8 mouse cellular contexts compared by ENCODE assay signal in the genomic region with DNA sequence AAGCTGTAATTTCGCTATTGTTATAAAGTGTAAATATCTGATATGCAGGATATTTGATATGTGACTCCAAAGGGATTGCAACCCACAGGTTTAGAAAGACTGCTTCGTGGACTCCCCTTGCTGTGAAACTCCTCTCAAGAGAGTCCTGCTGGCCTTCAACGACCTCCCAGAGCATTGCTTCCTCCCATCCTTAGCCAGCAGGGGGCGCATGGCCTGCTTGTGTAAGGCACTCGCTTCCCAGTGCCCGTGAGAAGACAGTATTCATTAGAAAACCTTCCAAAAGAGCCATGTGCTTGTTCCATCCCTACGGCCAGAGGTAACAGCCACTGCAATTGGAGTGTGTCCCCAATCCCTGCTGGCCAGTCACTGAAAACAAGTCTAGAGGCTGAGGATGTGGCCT. TPM values are rescaled to one million over a fixed set of nuclear protein-coding genes. Genes with fewer than 3 reads are reported as not detected.
A peak's percentile ranks its signal among the peaks of the same experiment; 100 is the strongest.
DNase-seq lines count a peak whose midpoint lies in the region; ATAC-seq and TF ChIP-seq lines count a peak whose summit lies in the region.

No protein-coding gene starts in this region.

- peaks cover 93% of the 10 kb centered on the region for H3K36me3 ChIP-seq in liver, embryonic 12.5 days
- peaks cover 64% of the 10 kb centered on the region for H3K36me3 ChIP-seq in kidney, postnatal 0 days (ENCODE audit: insufficient read depth, low read length)
- H3K36me3 ChIP-seq in liver, embryonic 11.5 days (ENCODE audit: control insufficient read depth, insufficient read depth, low read length), result peaks cover 45% of the 10 kb centered on the region

- H3K4me3 ChIP-seq in liver, embryonic 12.5 days, result no peak overlapping the region
- no peak overlapping the region for H3K4me3 ChIP-seq in kidney, postnatal 0 days (replicated peaks; ENCODE audit: low read depth, low read length)
- no peak overlapping the region for H3K4me3 ChIP-seq in liver, embryonic 11.5 days (ENCODE audit: low read depth, low read length)

- no peaks in the 10 kb centered on the region for H3K9me3 ChIP-seq in liver, embryonic 12.5 days (replicated peaks)
- no peaks in the 10 kb centered on the region for H3K9me3 ChIP-seq in kidney, postnatal 0 days (replicated peaks; ENCODE audit: low read length)
- H3K9me3 ChIP-seq in liver, embryonic 11.5 days (ENCODE audit: control insufficient read depth, low read length), result no peaks in the 10 kb centered on the region

- no peaks in the 10 kb centered on the region for H3K4me1 ChIP-seq in liver, embryonic 12.5 days
- 0 out of 2 replicates have a peak, but pooled peaks cover 3% of the 10 kb centered on the region for H3K4me1 ChIP-seq in kidney, postnatal 0 days (replicated peaks; ENCODE audit: insufficient read depth, low read length)
- H3K4me1 ChIP-seq in liver, embryonic 11.5 days (replicated peaks; ENCODE audit: control insufficient read depth, insufficient read depth, low read length), result no peaks in the 10 kb centered on the region

- no peak overlapping the region for H3K9ac ChIP-seq in liver, embryonic 12.5 days
- no peak overlapping the region for H3K9ac ChIP-seq in kidney, postnatal 0 days (ENCODE audit: low read depth, low read length)
- no peak overlapping the region for H3K9ac ChIP-seq in liver, embryonic 11.5 days (ENCODE audit: low read depth, low read length)

- no peak overlapping the region for H3K4me2 ChIP-seq in liver, embryonic 12.5 days
- H3K4me2 ChIP-seq in kidney, postnatal 0 days (ENCODE audit: low read length), result no peak overlapping the region
- H3K4me2 ChIP-seq in liver, embryonic 11.5 days, result no peak overlapping the region

- no peaks in the 10 kb centered on the region for H3K27me3 ChIP-seq in liver, embryonic 12.5 days (replicated peaks)
- no peaks in the 10 kb centered on the region for H3K27me3 ChIP-seq in kidney, postnatal 0 days (ENCODE audit: insufficient read depth, low read length)
- no peaks in the 10 kb centered on the region for H3K27me3 ChIP-seq in liver, embryonic 11.5 days (replicated peaks; ENCODE audit: control insufficient read depth, insufficient read depth, low read length)

- no peak overlapping the region for H3K27ac ChIP-seq in liver, embryonic 12.5 days
- H3K27ac ChIP-seq in kidney, postnatal 0 days, result no peak overlapping the region
- no peak overlapping the region for H3K27ac ChIP-seq in liver, embryonic 11.5 days (ENCODE audit: low read depth, low read length)

- peak; percentile 94 for TF ChIP-seq CTCF in kidney, postnatal 0 days (IDR thresholded peaks at IDR 0.05; ENCODE audit: low read depth)

- no peak for ATAC-seq in liver, embryonic 12.5 days
- no peak for ATAC-seq in kidney, postnatal 0 days (replicated peaks; ENCODE audit: low FRiP score, low read depth)
- no peak for ATAC-seq in liver, embryonic 11.5 days (replicated peaks; ENCODE audit: low FRiP score)

- WGBS in liver, embryonic 12.5 days (ENCODE audit: insufficient replicate concordance), result 20% methylated on average over 7 of the region's 7 CpGs
- WGBS in kidney, postnatal 0 days, result 18% methylated on average over 7 of the region's 7 CpGs
- 32% methylated on average over 7 of the region's 7 CpGs for WGBS in liver, embryonic 11.5 days

- peak; percentile 81 for DNase-seq in liver
- DNase-seq in c-Kit-negative CD71-positive TER-119-positive erythroid progenitor cells, embryonic 14.5 days (ENCODE audit: low read depth, low spot score), result peak; percentile 50
- peak; percentile 77 for DNase-seq in forelimb bud, embryonic 11.5 days (ENCODE audit: low read depth, low spot score)
- peak; percentile 90 for DNase-seq in kidney, postnatal 0 days (ENCODE audit: low spot score)
- peak; percentile 66 for DNase-seq in liver, embryonic 11.5 days (ENCODE audit: low spot score)
- DNase-seq in retina, postnatal 1 day, result peak; percentile 84
- peak; percentile 93 for DNase-seq in thymus, postnatal 4 days

RNA-seq across cellular contexts. Expression of a gene that starts 23.4 kb away (rescaled TPM):
- 0.04 and 0.06 TPM in 2 replicates for polyA plus RNA-seq in liver, embryonic 12.5 days (2016; fragmentation: Nextera tagmentation; extraction: Ambion mirVana)
- 0.08 TPM in 2 replicates for polyA plus RNA-seq in kidney, postnatal 0 days (2015; fragmentation: Nextera tagmentation; extraction: Ambion mirVana)
- polyA plus RNA-seq in liver, embryonic 11.5 days (2014; fragmentation: Nextera tagmentation; extraction: Ambion mirVana), result 0.08 TPM in 1 of 2 replicates, not detected in the other

RNA-seq across cellular contexts. Expression of a gene that starts 58.8 kb away (rescaled TPM):
- polyA plus RNA-seq in liver, embryonic 12.5 days (2016; fragmentation: Nextera tagmentation; extraction: Ambion mirVana), result not detected in 2 replicates
- polyA plus RNA-seq in kidney, postnatal 0 days (2015; fragmentation: Nextera tagmentation; extraction: Ambion mirVana), result 0.75 and 0.89 TPM in 2 replicates
- 0.04 and 0.14 TPM in 2 replicates for polyA plus RNA-seq in liver, embryonic 11.5 days (2014; fragmentation: Nextera tagmentation; extraction: Ambion mirVana)
